Mouse (Mus musculus) C2C12 (cell line): ENCODE results near the gene Frat1.

ENCODE experiments used
- CTCF ChIP-seq: IDR thresholded peaks from one replicate; pipeline ENCODE4 v1.5.1; 2011; ENCODE audit not compliant: control insufficient read depth, insufficient read depth, insufficient read length
- FOSL1 ChIP-seq: IDR thresholded peaks from one replicate; pipeline ENCODE4 v1.8.0; 2011; ENCODE audit warnings: mild to moderate bottlenecking, low read length; ENCODE audit not compliant: poor library complexity, insufficient read depth, severe bottlenecking
- MAX ChIP-seq: IDR thresholded peaks from one replicate; pipeline ENCODE4 v1.6.1; 2011; ENCODE audit warnings: mild to moderate bottlenecking, control low read depth
- USF1 ChIP-seq: IDR thresholded peaks from one replicate; pipeline ENCODE4 v1.6.1; 2011; ENCODE audit warnings: low read depth, mild to moderate bottlenecking, control low read depth, moderate library complexity

GRCm38 (mm10) chr19:41797536-41797935 lies 32.2 kb upstream of the Frat1 start:
- TF ChIP-seq FOSL1 = no peak
- TF ChIP-seq CTCF = no peak
- TF ChIP-seq MAX = no peak
- no peak for TF ChIP-seq USF1
